Mouse (Mus musculus): ENCODE results near the gene Glis1. TPM values are rescaled to one million over a fixed set of nuclear protein-coding genes. Genes with fewer than 3 reads are reported as not detected.

Glis1 gene
- polyA plus RNA-seq, 1 experiment from 2014 or later = 0.47 TPM

DNA sequence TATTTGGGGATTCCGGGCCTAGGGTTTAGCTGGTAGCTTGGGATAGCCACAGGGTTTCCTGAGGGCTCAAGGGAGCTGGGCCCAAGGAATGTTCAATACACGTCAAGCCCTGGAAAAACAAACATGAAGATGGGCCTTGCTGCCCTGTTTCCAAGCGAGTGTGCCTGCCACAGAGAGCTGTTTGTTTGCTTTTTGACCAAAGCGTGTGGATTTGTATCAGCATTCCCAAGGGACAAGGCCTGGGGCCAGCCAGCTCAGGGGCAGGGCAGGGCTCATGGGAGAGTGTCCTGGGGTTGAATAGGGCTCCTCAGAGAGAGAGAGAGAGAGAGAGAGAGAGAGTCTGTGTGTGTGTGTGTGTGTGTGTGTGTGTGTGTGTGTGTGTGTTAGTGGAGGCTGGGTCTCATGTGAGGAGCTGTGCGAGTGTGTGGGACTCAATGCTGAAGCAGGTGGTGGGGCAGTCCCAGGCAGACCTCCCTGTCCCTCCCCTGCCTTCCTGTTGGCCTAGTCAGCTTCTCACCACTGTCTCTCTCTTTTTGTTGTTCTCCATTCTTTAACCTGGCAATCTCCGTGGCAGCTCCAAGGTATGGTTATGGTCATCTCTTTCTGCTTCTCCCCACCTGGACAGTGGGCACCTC lies 183.3 kb downstream of the Glis1 start:
- 65% methylated on average over 6 of the region's 6 CpGs for WGBS
- H3K4me2 ChIP-seq (replicated peaks; ENCODE audit: low read depth) = no peak overlapping the region
- no peaks in the 10 kb centered on the region for H3K36me3 ChIP-seq (ENCODE audit: control insufficient read depth, insufficient read depth, low read length)
- H3K4me1 ChIP-seq (replicated peaks; ENCODE audit: control insufficient read depth, insufficient read depth) = no peaks in the 10 kb centered on the region
- no peaks in the 10 kb centered on the region for H3K9me3 ChIP-seq (ENCODE audit: control insufficient read depth, low read length)
- no peaks in the 10 kb centered on the region for H3K27me3 ChIP-seq (ENCODE audit: control insufficient read depth, insufficient read depth, low read length)
- H3K27ac ChIP-seq (replicated peaks) = no peak overlapping the region
- no peak for ATAC-seq (ENCODE audit: low FRiP score, low TSS enrichment)
- H3K4me3 ChIP-seq (ENCODE audit: low read depth, low read length) = no peak overlapping the region
- TF ChIP-seq EP300 (optimal IDR thresholded peaks at IDR 0.05) = no peak
- TF ChIP-seq CTCF (IDR thresholded peaks at IDR 0.05; ENCODE audit: low read depth) = no peak
- no peak for DNase-seq (ENCODE audit: low spot score)
- H3K9ac ChIP-seq (ENCODE audit: low read length) = no peak overlapping the region

GRCm38 (mm10) chr4:107619487-107619886 lies 185.1 kb downstream of the Glis1 start:
- Histone ChIP-seq H3K36me3 (ENCODE audit: control insufficient read depth, insufficient read depth, low read length) (no peaks in the 10 kb centered on the region), H3K27ac (replicated peaks) (no peak overlapping the region), H3K9ac (ENCODE audit: low read length) (no peak overlapping the region), H3K4me2 (replicated peaks; ENCODE audit: low read depth) (no peak overlapping the region), H3K4me3 (ENCODE audit: low read depth, low read length) (no peak overlapping the region), H3K4me1 (replicated peaks; ENCODE audit: control insufficient read depth, insufficient read depth) (no peaks in the 10 kb centered on the region), H3K9me3 (ENCODE audit: control insufficient read depth, low read length) (no peaks in the 10 kb centered on the region), H3K27me3 (ENCODE audit: control insufficient read depth, insufficient read depth, low read length) (no peaks in the 10 kb centered on the region)
- TF ChIP-seq EP300 (optimal IDR thresholded peaks at IDR 0.05) (no peak), CTCF (IDR thresholded peaks at IDR 0.05; ENCODE audit: low read depth) (no peak)
- DNase-seq (ENCODE audit: low spot score) = no peak
- 91% methylated on average over 7 of the region's 7 CpGs for WGBS
- ATAC-seq (ENCODE audit: low FRiP score, low TSS enrichment) = no peak

DNA sequence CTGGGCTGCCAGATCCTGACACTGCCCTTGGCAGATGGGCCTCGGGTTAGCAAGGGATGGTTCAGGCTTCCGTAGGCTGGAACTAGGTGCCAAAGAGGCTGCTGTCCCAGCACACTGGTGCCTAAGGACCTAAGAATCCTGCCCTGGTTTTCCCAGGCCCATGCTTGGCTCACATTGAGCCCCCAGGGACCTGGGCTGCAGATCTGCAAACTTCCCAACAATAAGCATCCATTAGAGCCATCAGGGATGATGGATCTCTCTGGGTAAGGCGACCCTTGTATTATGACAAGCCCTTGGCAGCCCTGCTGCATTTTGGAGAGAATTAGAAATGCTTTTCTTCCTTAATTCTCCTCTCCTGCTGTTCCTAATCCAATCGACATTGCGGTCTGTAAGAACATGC lies 187.0 kb downstream of the Glis1 start:
- Histone ChIP-seq H3K36me3 (ENCODE audit: control insufficient read depth, insufficient read depth, low read length) (no peaks in the 10 kb centered on the region), H3K9ac (ENCODE audit: low read length) (no peak overlapping the region), H3K4me3 (ENCODE audit: low read depth, low read length) (no peak overlapping the region), H3K4me2 (replicated peaks; ENCODE audit: low read depth) (no peak overlapping the region), H3K27me3 (ENCODE audit: control insufficient read depth, insufficient read depth, low read length) (no peaks in the 10 kb centered on the region), H3K27ac (replicated peaks) (no peak overlapping the region), H3K4me1 (replicated peaks; ENCODE audit: control insufficient read depth, insufficient read depth) (no peaks in the 10 kb centered on the region), H3K9me3 (ENCODE audit: control insufficient read depth, low read length) (no peaks in the 10 kb centered on the region)
- no peak for TF ChIP-seq CTCF (IDR thresholded peaks at IDR 0.05; ENCODE audit: low read depth)
- no peak for TF ChIP-seq EP300 (optimal IDR thresholded peaks at IDR 0.05)
- 44% methylated on average over 5 of the region's 5 CpGs for WGBS
- DNase-seq (ENCODE audit: low spot score) (no peak), ATAC-seq (ENCODE audit: low FRiP score, low TSS enrichment) (no peak)

DNA sequence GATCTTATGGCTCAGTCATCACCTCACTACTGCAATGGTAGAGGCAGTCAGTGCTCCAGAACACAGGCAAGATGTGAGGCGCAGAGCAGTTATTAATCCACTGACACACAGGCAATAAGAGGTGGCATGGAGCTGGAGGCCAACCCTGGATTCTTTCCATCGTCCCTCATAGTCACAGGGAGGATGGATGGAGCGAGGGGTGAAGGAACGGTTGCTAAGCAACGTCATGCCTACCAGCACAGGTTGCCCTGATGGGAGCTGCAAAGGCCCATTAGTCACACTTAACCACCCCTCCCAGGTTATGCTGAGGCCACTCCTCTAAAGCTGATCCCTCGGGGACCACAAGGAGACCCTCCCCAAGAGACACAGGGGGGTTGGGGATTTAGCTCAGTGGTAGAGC lies 187.9 kb downstream of the Glis1 start:
- WGBS = 63% methylated on average over 6 of the region's 6 CpGs
- H3K27ac ChIP-seq (replicated peaks) = no peak overlapping the region
- TF ChIP-seq CTCF (IDR thresholded peaks at IDR 0.05; ENCODE audit: low read depth) (no peak), EP300 (optimal IDR thresholded peaks at IDR 0.05) (no peak)

GRCm38 (mm10) chr4:107623916-107624315 lies 189.5 kb downstream of the Glis1 start:
- 78% methylated on average over 6 of the region's 6 CpGs for WGBS
- TF ChIP-seq EP300 (optimal IDR thresholded peaks at IDR 0.05) (no peak), CTCF (IDR thresholded peaks at IDR 0.05; ENCODE audit: low read depth) (no peak)
- Histone ChIP-seq H3K4me1 (replicated peaks; ENCODE audit: control insufficient read depth, insufficient read depth) (no peaks in the 10 kb centered on the region), H3K9ac (ENCODE audit: low read length) (no peak overlapping the region), H3K27ac (replicated peaks) (no peak overlapping the region), H3K27me3 (ENCODE audit: control insufficient read depth, insufficient read depth, low read length) (no peaks in the 10 kb centered on the region), H3K36me3 (ENCODE audit: control insufficient read depth, insufficient read depth, low read length) (no peaks in the 10 kb centered on the region), H3K4me2 (replicated peaks; ENCODE audit: low read depth) (no peak overlapping the region), H3K9me3 (ENCODE audit: control insufficient read depth, low read length) (no peaks in the 10 kb centered on the region), H3K4me3 (ENCODE audit: low read depth, low read length) (no peak overlapping the region)
- no peak for ATAC-seq (ENCODE audit: low FRiP score, low TSS enrichment)
- no peak for DNase-seq (ENCODE audit: low spot score)

More for the DNA sequence above, 187.9 kb downstream of the Glis1 start:
- H3K4me3 ChIP-seq (ENCODE audit: low read depth, low read length) = no peak overlapping the region
- H3K4me1 ChIP-seq (replicated peaks; ENCODE audit: control insufficient read depth, insufficient read depth) = no peaks in the 10 kb centered on the region
- no peaks in the 10 kb centered on the region for H3K9me3 ChIP-seq (ENCODE audit: control insufficient read depth, low read length)
- no peak overlapping the region for H3K4me2 ChIP-seq (replicated peaks; ENCODE audit: low read depth)
- no peak for ATAC-seq (ENCODE audit: low FRiP score, low TSS enrichment)
- DNase-seq (ENCODE audit: low spot score) = no peak
- no peaks in the 10 kb centered on the region for H3K36me3 ChIP-seq (ENCODE audit: control insufficient read depth, insufficient read depth, low read length)
- H3K9ac ChIP-seq (ENCODE audit: low read length) = no peak overlapping the region
- H3K27me3 ChIP-seq (ENCODE audit: control insufficient read depth, insufficient read depth, low read length) = no peaks in the 10 kb centered on the region

DNA sequence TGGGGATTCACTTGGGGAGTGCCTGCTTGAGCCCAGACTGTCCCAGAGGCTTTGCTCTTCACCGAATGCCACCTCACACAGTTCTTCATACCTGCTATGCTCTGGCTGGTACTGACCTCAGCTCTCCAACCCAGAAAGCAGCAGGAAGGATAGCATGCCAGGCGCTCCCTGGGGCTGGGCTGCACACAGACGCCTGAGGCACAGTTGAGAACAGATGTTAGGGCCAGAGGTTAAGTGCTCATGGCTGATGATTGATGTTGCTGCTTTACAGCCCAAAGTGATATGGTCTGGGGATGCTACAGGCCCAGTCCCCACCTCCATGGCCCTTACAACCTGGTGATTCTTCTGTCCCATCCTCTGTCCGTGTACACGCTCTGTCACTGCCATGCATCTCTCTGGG lies 190.6 kb downstream of the Glis1 start:
- Histone ChIP-seq H3K9me3 (ENCODE audit: control insufficient read depth, low read length) (no peaks in the 10 kb centered on the region), H3K4me1 (replicated peaks; ENCODE audit: control insufficient read depth, insufficient read depth) (no peaks in the 10 kb centered on the region), H3K27me3 (ENCODE audit: control insufficient read depth, insufficient read depth, low read length) (no peaks in the 10 kb centered on the region), H3K4me3 (ENCODE audit: low read depth, low read length) (no peak overlapping the region), H3K9ac (ENCODE audit: low read length) (no peak overlapping the region), H3K27ac (replicated peaks) (no peak overlapping the region), H3K4me2 (replicated peaks; ENCODE audit: low read depth) (no peak overlapping the region), H3K36me3 (ENCODE audit: control insufficient read depth, insufficient read depth, low read length) (no peaks in the 10 kb centered on the region)
- DNase-seq (ENCODE audit: low spot score) (no peak), ATAC-seq (ENCODE audit: low FRiP score, low TSS enrichment) (no peak)
- 68% methylated on average over 5 of the region's 5 CpGs for WGBS
- no peak for TF ChIP-seq EP300 (optimal IDR thresholded peaks at IDR 0.05)
- no peak for TF ChIP-seq CTCF (IDR thresholded peaks at IDR 0.05; ENCODE audit: low read depth)
